Mouse (Mus musculus) kidney, postnatal 4 days (tissue): ENCODE data around the gene Tecr.
"Not testable (repeated sequence)": the region's sequence is repeated elsewhere in the genome, so short reads cannot be mapped to it uniquely, and the experiment has no call there.

Experiments used
- DNase-seq, 2 experiments: peaks; one replicate each; pipeline ENCODE4 v3.0.0; 2021; ENCODE audit warnings: mixed read lengths in 2 of 2

Gene Tecr

GRCm38 (mm10) chr8:83618566-83618965, 10.8 kb upstream of the Tecr start:
- DNase-seq, result no peak

- no peak for DNase-seq
Measured at GRCm38 (mm10) chr8:83617111-83617510, 9.3 kb upstream of the Tecr start.

- DNase-seq, result no peak
Measured at GRCm38 (mm10) chr8:83616625-83617024, 8.9 kb upstream of the Tecr start.

- no peak for DNase-seq
Measured at GRCm38 (mm10) chr8:83613695-83614094, 5.9 kb upstream of the Tecr start.

- DNase-seq, result no peak
Measured at GRCm38 (mm10) chr8:83611921-83612320, 4.2 kb upstream of the Tecr start.

- no peak for DNase-seq
Measured at GRCm38 (mm10) chr8:83609547-83610180, 1.9 kb upstream of the Tecr start.

- no peak for DNase-seq
Measured at GRCm38 (mm10) chr8:83609086-83609485, 1.3 kb upstream of the Tecr start.

- peak; percentile 85 to 93 for DNase-seq
Measured at GRCm38 (mm10) chr8:83608398-83608829, 643 bp upstream of the Tecr start.

- DNase-seq, result no peak
Measured at GRCm38 (mm10) chr8:83602650-83603029, 5.1 kb downstream of the Tecr start.

- DNase-seq, result no peak
Measured at GRCm38 (mm10) chr8:83599814-83600213, 8.0 kb downstream of the Tecr start.

GRCm38 (mm10) chr8:83598146-83598545, 9.6 kb downstream of the Tecr start:
- DNase-seq, result no peak

GRCm38 (mm10) chr8:83596369-83596768, 11.4 kb downstream of the Tecr start:
- peak; percentile 45 to 56 for DNase-seq

GRCm38 (mm10) chr8:83595050-83595345, 12.8 kb downstream of the Tecr start:
- not testable (repeated sequence) for DNase-seq

GRCm38 (mm10) chr8:83594167-83595049, 13.4 kb downstream of the Tecr start:
- peak; percentile 96 to 98 for DNase-seq

GRCm38 (mm10) chr8:83593325-83594166, 14.2 kb downstream of the Tecr start:
- no peak for DNase-seq

GRCm38 (mm10) chr8:83592682-83593081, 15.1 kb downstream of the Tecr start:
- DNase-seq, result no peak

- DNase-seq, result no peak
Measured at GRCm38 (mm10) chr8:83590488-83591023, 17.2 kb downstream of the Tecr start.

- DNase-seq, result no peak
Measured at GRCm38 (mm10) chr8:83588886-83589285, 18.9 kb downstream of the Tecr start.

GRCm38 (mm10) chr8:83587644-83588043, 20.1 kb downstream of the Tecr start:
- DNase-seq, result no peak

- DNase-seq, result no peak
Measured at GRCm38 (mm10) chr8:83585333-83585732, 22.4 kb downstream of the Tecr start.

- no peak for DNase-seq
Measured at GRCm38 (mm10) chr8:83584771-83585170, 23.0 kb downstream of the Tecr start.

GRCm38 (mm10) chr8:83583236-83583635, 24.5 kb downstream of the Tecr start:
- DNase-seq, result no peak

- no peak for DNase-seq
Measured at GRCm38 (mm10) chr8:83582226-83582625, 25.5 kb downstream of the Tecr start.
